Mouse (Mus musculus): ENCODE data around the gene Mrps21. TPM values are rescaled to one million over a fixed set of nuclear protein-coding genes. Genes with fewer than 3 reads are reported as not detected.

Gene Mrps21
- total and polyA plus RNA-seq, 3 experiments, result 40.2 to 624 (median 190) TPM

- H3K4me1 ChIP-seq (ENCODE audit: insufficient read depth, low read depth, low read length), result peaks cover 35% of the 10 kb centered on the region
- no peaks in the 10 kb centered on the region for H3K27me3 ChIP-seq (ENCODE audit: insufficient read depth, low read length)
- TF ChIP-seq GATA1 (IDR thresholded peaks at IDR 0.05; ENCODE audit: borderline replicate concordance, low read length) (no peak), TAL1 (conservative IDR thresholded peaks at IDR 0.05; ENCODE audit: low read depth, low read length) (no peak)
- ATAC-seq (ENCODE audit: extremely low read depth, insufficient number of reproducible peaks, low FRiP score, poor library complexity, severe bottlenecking) (no peak), DNase-seq (ENCODE audit: low spot score) (no peak)
- peaks cover 32% of the 10 kb centered on the region for H3K36me3 ChIP-seq (replicated peaks)
- H3K4me3 ChIP-seq (ENCODE audit: low read depth, low read length), result peak overlapping the region; percentile 91
- H3K9me3 ChIP-seq (replicated peaks), result no peaks in the 10 kb centered on the region
These were observed 15.2 kb downstream of the Mrps21 start for GRCm38 (mm10) chr3:95856115-95856514.

DNA sequence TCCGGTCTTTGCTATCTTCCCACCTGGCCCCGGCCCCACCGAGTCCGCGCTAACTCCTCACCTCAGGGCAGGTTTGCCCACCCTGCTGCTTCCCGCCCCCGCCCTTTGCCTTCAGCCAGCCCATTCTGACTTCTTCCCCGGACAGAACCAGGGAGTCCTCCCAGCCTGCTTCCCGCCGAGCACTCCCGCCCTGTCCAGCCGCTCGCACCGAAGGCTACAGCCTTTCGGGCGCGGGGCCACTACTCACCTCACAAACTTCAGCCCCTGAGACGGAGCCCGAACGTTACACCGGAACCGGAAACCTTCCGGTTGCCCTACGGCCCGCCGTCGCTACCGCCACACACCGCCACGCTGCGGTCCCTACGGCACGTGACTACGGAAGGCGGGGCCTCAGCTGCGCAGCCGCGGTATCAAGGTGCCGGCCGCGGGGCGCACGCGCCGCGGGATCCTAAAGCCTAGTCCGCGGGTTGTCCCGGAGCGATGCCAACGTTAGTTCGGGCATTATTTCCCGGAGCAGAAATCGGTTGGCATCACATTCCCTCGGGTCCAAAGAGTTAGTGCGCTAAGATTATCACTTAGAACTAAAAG is 15.7 kb downstream of the Mrps21 start, which contains the start of gene Prpf3:
Gene Prpf3, minus strand, starts transcription at position 384 of the 588 bp plus-strand sequence.
- H3K4me3 ChIP-seq (ENCODE audit: low read depth, low read length), result peak within 1 kb of the TSS; percentile 91
- DNase-seq (ENCODE audit: low spot score) (peak; percentile 85), ATAC-seq (ENCODE audit: extremely low read depth, insufficient number of reproducible peaks, low FRiP score, poor library complexity, severe bottlenecking) (peak; percentile 89)
- H3K9me3 ChIP-seq (replicated peaks), result no peaks in the 10 kb centered on the region
- H3K4me1 ChIP-seq (ENCODE audit: insufficient read depth, low read depth, low read length), result peaks cover 39% of the 10 kb centered on the region
- TF ChIP-seq TAL1 (conservative IDR thresholded peaks at IDR 0.05; ENCODE audit: low read depth, low read length), result no peak
- H3K27me3 ChIP-seq (ENCODE audit: insufficient read depth, low read length), result no peaks in the 10 kb centered on the region
- peaks cover 35% of the 10 kb centered on the region for H3K36me3 ChIP-seq (replicated peaks)

DNA sequence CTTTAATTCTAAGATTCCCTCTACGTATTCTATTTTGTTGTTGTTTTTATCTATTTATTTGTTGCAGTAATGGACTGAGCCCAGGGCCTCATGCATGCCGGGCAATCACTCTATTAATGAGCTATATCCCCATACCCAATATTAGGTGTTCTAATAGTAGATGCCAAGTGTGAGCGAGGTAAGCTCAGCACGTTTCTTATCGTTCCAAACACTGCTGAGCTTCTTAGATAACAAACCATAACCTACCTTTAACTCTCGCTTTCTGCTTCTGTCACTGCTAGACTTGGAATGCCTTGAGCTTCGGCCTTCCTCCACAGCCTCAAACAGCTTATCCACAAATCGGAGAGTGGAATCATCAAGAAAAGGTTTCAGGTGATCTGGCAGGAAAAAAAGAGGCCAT is 20.0 kb downstream of the Mrps21 start:
- TF ChIP-seq TAL1 (conservative IDR thresholded peaks at IDR 0.05; ENCODE audit: low read depth, low read length) (peak; percentile 36; the same call in 1 of the 2 replicates), POLR2AphosphoS5 (IDR thresholded peaks at IDR 0.05; ENCODE audit: insufficient replicate concordance, low read depth, low read length) (no peak)
- H3K9me3 ChIP-seq (replicated peaks), result no peaks in the 10 kb centered on the region
- no peak for DNase-seq (ENCODE audit: low spot score)
- H3K27me3 ChIP-seq (ENCODE audit: insufficient read depth, low read length), result no peaks in the 10 kb centered on the region
- ATAC-seq (ENCODE audit: extremely low read depth, insufficient number of reproducible peaks, low FRiP score, poor library complexity, severe bottlenecking), result no peak
- no peak overlapping the region; the same call in 1 of the 2 replicates for H3K4me3 ChIP-seq (ENCODE audit: low read depth, low read length)
- peaks cover 72% of the 10 kb centered on the region for H3K36me3 ChIP-seq (replicated peaks)
- peaks cover 39% of the 10 kb centered on the region for H3K4me1 ChIP-seq (ENCODE audit: insufficient read depth, low read depth, low read length)

DNA sequence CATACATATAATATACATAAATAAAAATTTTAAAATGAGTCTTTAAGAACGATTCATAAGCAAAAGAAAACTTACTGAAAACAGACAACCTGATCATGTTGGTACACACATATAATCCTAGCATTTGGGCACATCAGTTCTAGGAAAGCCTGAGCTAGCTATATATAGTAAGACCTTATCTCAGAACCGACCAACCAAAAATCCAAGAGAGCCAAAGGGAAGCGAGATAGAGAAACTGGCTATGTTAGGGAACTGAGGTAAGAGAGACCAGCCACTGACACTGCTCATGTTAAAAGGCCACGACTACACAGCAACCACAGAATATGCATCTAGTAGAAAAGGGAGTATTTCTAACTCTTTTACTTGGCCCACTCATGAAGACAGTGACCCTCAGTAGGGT is 20.7 kb downstream of the Mrps21 start:
- no peak for DNase-seq (ENCODE audit: low spot score)
- H3K4me1 ChIP-seq (ENCODE audit: insufficient read depth, low read depth, low read length), result peaks cover 36% of the 10 kb centered on the region
- no peak overlapping the region for H3K4me3 ChIP-seq (ENCODE audit: low read depth, low read length)
- peaks cover 79% of the 10 kb centered on the region for H3K36me3 ChIP-seq (replicated peaks)
- H3K27me3 ChIP-seq (ENCODE audit: insufficient read depth, low read length), result no peaks in the 10 kb centered on the region
- TF ChIP-seq GATA2 (IDR thresholded peaks at IDR 0.05; ENCODE audit: borderline replicate concordance, low read depth, low read length), result no peak
- no peak for TF ChIP-seq TAL1 (conservative IDR thresholded peaks at IDR 0.05; ENCODE audit: low read depth, low read length)
- no peak for TF ChIP-seq CTCF (IDR thresholded peaks at IDR 0.05; ENCODE audit: low read depth, low read length)
- no peak for TF ChIP-seq POLR2AphosphoS5 (IDR thresholded peaks at IDR 0.05; ENCODE audit: insufficient replicate concordance, low read depth, low read length)
- TF ChIP-seq GATA1 (IDR thresholded peaks at IDR 0.05; ENCODE audit: borderline replicate concordance, low read length), result no peak
- no peaks in the 10 kb centered on the region for H3K9me3 ChIP-seq (replicated peaks)
- no peak for ATAC-seq (ENCODE audit: extremely low read depth, insufficient number of reproducible peaks, low FRiP score, poor library complexity, severe bottlenecking)

- no peak for TF ChIP-seq POLR2AphosphoS5 (IDR thresholded peaks at IDR 0.05; ENCODE audit: insufficient replicate concordance, low read depth, low read length)
- TF ChIP-seq CTCF (IDR thresholded peaks at IDR 0.05; ENCODE audit: low read depth, low read length), result no peak
- no peak for TF ChIP-seq GATA1 (IDR thresholded peaks at IDR 0.05; ENCODE audit: borderline replicate concordance, low read length)
- no peak for TF ChIP-seq GATA2 (IDR thresholded peaks at IDR 0.05; ENCODE audit: borderline replicate concordance, low read depth, low read length)
- no peak for TF ChIP-seq TAL1 (conservative IDR thresholded peaks at IDR 0.05; ENCODE audit: low read depth, low read length)
- no peak overlapping the region for H3K4me3 ChIP-seq (ENCODE audit: low read depth, low read length)
- no peaks in the 10 kb centered on the region for H3K9me3 ChIP-seq (replicated peaks)
- DNase-seq (ENCODE audit: low spot score) (no peak), ATAC-seq (ENCODE audit: extremely low read depth, insufficient number of reproducible peaks, low FRiP score, poor library complexity, severe bottlenecking) (no peak)
- no peaks in the 10 kb centered on the region for H3K27me3 ChIP-seq (ENCODE audit: insufficient read depth, low read length)
- H3K4me1 ChIP-seq (ENCODE audit: insufficient read depth, low read depth, low read length), result peaks cover 34% of the 10 kb centered on the region
- peaks cover 89% of the 10 kb centered on the region for H3K36me3 ChIP-seq (replicated peaks)
These were observed 28.7 kb downstream of the Mrps21 start for GRCm38 (mm10) chr3:95842503-95843214.

DNA sequence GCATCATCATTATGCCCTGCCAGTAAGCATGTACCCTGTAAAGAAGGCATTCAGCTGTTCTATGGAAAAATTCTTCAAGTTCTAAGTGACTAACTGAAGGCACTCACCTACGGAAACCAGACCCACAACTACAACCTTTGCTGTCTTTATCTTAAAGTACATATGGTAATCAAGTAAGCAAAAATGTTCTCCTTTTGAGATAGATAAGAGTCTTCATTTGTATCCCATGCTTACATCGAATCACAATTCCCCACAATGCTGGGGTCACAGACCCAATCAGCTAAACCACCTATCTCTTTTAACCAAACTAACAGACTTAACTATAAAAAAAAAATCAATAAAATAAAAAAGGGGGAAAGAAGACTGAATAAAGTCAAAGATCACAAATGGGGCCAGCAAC is 32.1 kb downstream of the Mrps21 start:
- peak; percentile 81 for ATAC-seq (ENCODE audit: extremely low read depth, insufficient number of reproducible peaks, low FRiP score, poor library complexity, severe bottlenecking)
- peaks cover 85% of the 10 kb centered on the region for H3K36me3 ChIP-seq (replicated peaks)
- no peak overlapping the region for H3K4me3 ChIP-seq (ENCODE audit: low read depth, low read length)
- peaks cover 36% of the 10 kb centered on the region for H3K4me1 ChIP-seq (ENCODE audit: insufficient read depth, low read depth, low read length)
- no peaks in the 10 kb centered on the region for H3K9me3 ChIP-seq (replicated peaks)
- no peaks in the 10 kb centered on the region for H3K27me3 ChIP-seq (ENCODE audit: insufficient read depth, low read length)
- TF ChIP-seq GATA1 (IDR thresholded peaks at IDR 0.05; ENCODE audit: borderline replicate concordance, low read length), result no peak
- peak; percentile 67 for TF ChIP-seq TAL1 (conservative IDR thresholded peaks at IDR 0.05; ENCODE audit: low read depth, low read length)
- TF ChIP-seq POLR2AphosphoS5 (IDR thresholded peaks at IDR 0.05; ENCODE audit: insufficient replicate concordance, low read depth, low read length), result no peak
- peak; percentile 40 for DNase-seq (ENCODE audit: low spot score)
